Mouse (Mus musculus) ES-Bruce4 (cell line): Measurements from ENCODE around the gene Hecw2.

Source experiments
- CTCF ChIP-seq: IDR thresholded peaks from one replicate; pipeline ENCODE4 v1.8.1; 2011; ENCODE audit warnings: low read depth, low read length
- EP300 ChIP-seq: IDR thresholded peaks from 2 replicates; pipeline ENCODE4 v1.6.1; 2011; ENCODE audit warnings: low read depth, low read length; ENCODE audit not compliant: insufficient read depth

DNA sequence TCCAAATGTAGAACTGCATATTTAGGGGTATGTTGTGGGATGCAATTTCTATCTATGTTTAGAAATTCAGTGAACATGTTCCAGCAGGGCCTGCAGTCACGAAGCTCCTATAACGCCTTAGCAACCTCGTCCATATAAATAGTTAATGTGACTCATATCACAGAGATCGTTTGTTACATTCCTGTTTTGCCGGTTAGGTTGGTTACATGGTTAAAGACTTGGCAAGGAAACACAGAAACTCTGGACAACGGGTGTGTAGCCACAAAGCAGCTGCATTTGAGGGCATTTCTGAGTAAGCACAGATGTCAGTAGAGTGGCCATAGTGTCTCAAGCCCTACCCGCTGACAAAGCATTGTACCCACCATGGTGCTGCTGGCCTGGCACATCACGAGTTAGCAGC, 349.1 kb downstream of the Hecw2 start:
- TF ChIP-seq CTCF (no peak), EP300 (no peak)
